Mouse (Mus musculus) activated CD4-positive, CD25-positive, alpha-beta regulatory T cell, adult 9 weeks (primary cell): Measurements from ENCODE around the gene Pih1d3. TPM values are rescaled to one million over a fixed set of nuclear protein-coding genes. Genes with fewer than 3 reads are reported as not detected.

Source experiments
- polyA plus RNA-seq: library from polyadenylated mRNA; unstranded; fragments of 100-300 nt; shearing (Covaris generic); gene quantifications from one replicate; pipeline ENCODE4 v1.2.1, GENCODE M21; 2017

The Pih1d3 gene
- polyA plus RNA-seq, result not detected

DNA sequence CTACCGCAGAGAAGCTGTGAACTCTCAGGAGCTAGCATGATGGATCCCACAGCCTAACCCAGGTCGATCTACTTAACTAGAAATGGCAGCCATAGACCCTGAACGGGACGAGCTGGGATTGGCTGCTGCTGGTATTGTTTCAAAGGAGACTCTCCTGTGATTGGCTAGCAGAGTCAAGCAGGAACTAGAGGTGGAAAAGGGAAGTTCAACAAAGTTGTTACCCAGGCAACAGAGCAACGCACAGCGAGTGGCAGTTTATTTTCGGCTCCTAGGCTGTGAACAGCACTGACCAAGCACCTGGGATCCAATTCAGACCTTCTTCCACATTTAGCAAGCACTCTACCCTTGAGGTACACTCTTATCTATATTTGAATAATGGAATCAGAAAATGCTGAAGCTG is at the start of gene Pih1d3, which contains the start of gene 4931428L18Rik:
Pih1d3 (plus strand) TSS at position 275 of the 400 bp plus-strand sequence.
4931428L18Rik (minus strand) TSS at position 121 of the 400 bp plus-strand sequence.

DNA sequence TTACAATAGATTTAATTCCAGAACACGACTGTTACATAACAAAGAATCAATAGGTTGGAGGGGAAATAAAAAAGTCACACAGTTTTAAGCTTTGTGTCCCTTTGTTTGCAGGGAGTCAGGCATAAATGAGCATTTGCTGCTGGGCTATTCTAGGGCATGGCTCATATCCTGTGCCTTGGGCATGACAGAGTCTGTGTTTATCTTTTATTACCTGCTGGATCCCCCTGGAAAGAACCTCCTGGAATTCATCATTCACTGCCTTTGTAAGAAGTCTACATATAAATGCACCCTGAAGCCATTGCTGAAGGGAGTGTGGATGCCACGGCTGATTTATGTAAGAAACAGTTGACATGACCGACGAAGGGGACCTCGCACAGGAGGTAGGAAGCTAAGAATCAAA is 46.5 kb upstream of the Pih1d3 start, which contains the start of gene Lgsn:
Lgsn (plus strand) TSS at position 301 of the 400 bp plus-strand sequence.

Other genes with a start within 250 kb of the Pih1d3 start
- not detected for gene AC153137.1, start 244.9 kb upstream of the Pih1d3 start, polyA plus RNA-seq
- not detected for gene Lgsn, start 46.4 kb upstream of the Pih1d3 start, polyA plus RNA-seq
- not detected for gene 4931428L18Rik, start 154 bp upstream of the Pih1d3 start, polyA plus RNA-seq